Mouse (Mus musculus) ES-Bruce4 (cell line): Measurements from ENCODE around the gene Mx1. TPM values are rescaled to one million over a fixed set of nuclear protein-coding genes. Genes with fewer than 3 reads are reported as not detected.

ENCODE experiments used
- H3K27ac ChIP-seq: 2 replicates; pipeline ENCODE4 v1.5.1; 2012; ENCODE audit warnings: low read length, inconsistent platforms; ENCODE audit not compliant: insufficient read depth
- H3K27me3 ChIP-seq: 2 replicates; pipeline ENCODE4 v1.6.1; 2012; ENCODE audit warnings: mild to moderate bottlenecking, low read length, inconsistent platforms; ENCODE audit not compliant: control insufficient read depth, poor library complexity, insufficient read depth, severe bottlenecking
- H3K36me3 ChIP-seq: 2 replicates; pipeline ENCODE4 v1.6.1; 2012; ENCODE audit warnings: inconsistent platforms, mild to moderate bottlenecking, low read length, moderate library complexity; ENCODE audit not compliant: control insufficient read depth, poor library complexity, insufficient read depth, severe bottlenecking
- H3K4me1 ChIP-seq: one replicate; pipeline ENCODE4 v1.8.1; 2011; ENCODE audit warnings: low read length; ENCODE audit not compliant: control insufficient read depth, insufficient read depth
- H3K4me3 ChIP-seq: 2 replicates; pipeline ENCODE4 v1.5.1; 2011; ENCODE audit warnings: low read depth, mild to moderate bottlenecking, low read length
- H3K9ac ChIP-seq: 2 replicates; pipeline ENCODE4 v1.6.1; 2012; ENCODE audit warnings: low read depth, mild to moderate bottlenecking, inconsistent platforms; ENCODE audit not compliant: poor library complexity, severe bottlenecking
- H3K9me3 ChIP-seq: replicated peaks from 2 replicates; pipeline ENCODE4 v1.6.1; 2012; ENCODE audit warnings: mild to moderate bottlenecking, low read length, inconsistent platforms; ENCODE audit not compliant: control insufficient read depth, poor library complexity, insufficient read depth, severe bottlenecking
- CTCF ChIP-seq: IDR thresholded peaks from one replicate; pipeline ENCODE4 v1.8.1; 2011; ENCODE audit warnings: low read depth, low read length
- EP300 ChIP-seq: IDR thresholded peaks from 2 replicates; pipeline ENCODE4 v1.6.1; 2011; ENCODE audit warnings: low read depth, low read length; ENCODE audit not compliant: insufficient read depth
- POLR2A ChIP-seq: IDR thresholded peaks from one replicate; pipeline ENCODE4 v1.8.1; 2011; ENCODE audit warnings: low read length; ENCODE audit not compliant: insufficient read depth
- polyA plus RNA-seq: library from polyadenylated mRNA; stranded (reverse); fragments of >200 nt; gene quantifications from 2 replicates; pipeline ENCODE4 v1.2.4, GENCODE M21; 2011; ENCODE audit warnings: low read depth; ENCODE audit not compliant: missing spikeins, insufficient read depth, insufficient read length

Gene Mx1
- polyA plus RNA-seq, 1 experiment, result not detected

DNA sequence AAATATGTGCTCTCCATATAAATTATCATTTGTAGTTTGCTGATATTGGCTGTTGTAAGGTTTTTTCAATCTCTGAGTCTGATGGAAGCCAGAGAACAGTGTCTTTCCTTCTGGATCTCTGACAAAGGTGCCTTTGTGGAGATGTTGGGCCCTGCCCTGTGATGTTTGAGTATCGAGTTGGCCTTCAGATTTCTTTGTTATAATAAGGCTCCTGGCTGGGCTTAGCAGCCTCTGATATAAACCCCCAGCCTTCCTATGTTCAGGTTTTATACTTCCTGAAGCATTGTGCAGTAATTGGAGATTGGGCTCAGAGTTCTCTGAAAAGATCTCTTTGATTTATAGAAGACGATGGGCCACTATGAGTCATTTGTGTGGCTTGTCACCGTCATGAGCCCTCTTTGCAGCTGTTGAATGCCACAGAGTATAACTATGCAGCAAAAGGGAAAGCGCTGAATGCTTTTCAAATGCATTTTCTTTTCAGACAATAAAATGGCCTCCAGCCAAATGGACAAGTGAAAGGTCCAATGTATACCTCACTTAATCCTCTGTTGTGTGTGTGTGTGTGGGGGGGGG is 60.4 kb downstream of the Mx1 start:
- Histone ChIP-seq H3K36me3 (no peaks in the 10 kb centered on the region), H3K9ac (no peak overlapping the region), H3K9me3 (no peaks in the 10 kb centered on the region), H3K27ac (no peak overlapping the region), H3K4me1 (no peaks in the 10 kb centered on the region), H3K27me3 (no peaks in the 10 kb centered on the region; the same call in 1 of the 2 replicates), H3K4me3 (no peak overlapping the region)
- TF ChIP-seq POLR2A (no peak), CTCF (no peak), EP300 (no peak)

GRCm38 (mm10) chr16:97401741-97402140 is 61.0 kb downstream of the Mx1 start:
- Histone ChIP-seq H3K36me3 (no peaks in the 10 kb centered on the region), H3K4me1 (no peaks in the 10 kb centered on the region), H3K9ac (no peak overlapping the region), H3K27ac (no peak overlapping the region), H3K27me3 (no peaks in the 10 kb centered on the region; the same call in 1 of the 2 replicates), H3K9me3 (no peaks in the 10 kb centered on the region), H3K4me3 (no peak overlapping the region)
- no peak for TF ChIP-seq POLR2A
- no peak for TF ChIP-seq CTCF
- TF ChIP-seq EP300, result no peak

DNA sequence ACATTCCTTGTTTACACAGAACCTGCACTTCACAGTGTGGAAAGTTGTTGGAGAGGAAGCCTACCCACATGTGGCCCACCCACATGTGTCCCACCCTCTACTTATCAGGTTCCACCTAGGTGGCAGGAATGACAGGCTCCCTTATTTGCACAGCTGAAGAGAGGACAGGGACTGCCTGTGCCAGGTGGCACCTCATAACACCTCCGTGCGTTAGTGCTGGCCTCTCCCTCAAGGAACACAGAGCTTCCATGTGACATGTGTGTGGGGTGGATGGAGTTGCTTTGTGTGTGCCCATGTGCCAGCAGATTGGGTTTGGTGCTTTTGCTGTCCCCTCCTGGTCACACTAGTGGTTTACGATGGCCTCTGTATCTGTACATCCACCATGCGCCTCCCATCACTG is 62.7 kb downstream of the Mx1 start:
- Histone ChIP-seq H3K27me3 (no peaks in the 10 kb centered on the region; the same call in 1 of the 2 replicates), H3K4me1 (no peaks in the 10 kb centered on the region), H3K4me3 (no peak overlapping the region), H3K27ac (no peak overlapping the region), H3K9ac (no peak overlapping the region), H3K9me3 (no peaks in the 10 kb centered on the region), H3K36me3 (no peaks in the 10 kb centered on the region)
- TF ChIP-seq POLR2A, result no peak
- TF ChIP-seq EP300, result no peak
- no peak for TF ChIP-seq CTCF

- TF ChIP-seq CTCF (no peak), POLR2A (no peak), EP300 (no peak)
- no peak overlapping the region for H3K27ac ChIP-seq
- H3K9ac ChIP-seq, result no peak overlapping the region
- no peaks in the 10 kb centered on the region for H3K4me1 ChIP-seq
- H3K4me3 ChIP-seq, result no peak overlapping the region
- no peaks in the 10 kb centered on the region; the same call in 1 of the 2 replicates for H3K27me3 ChIP-seq
- H3K9me3 ChIP-seq, result no peaks in the 10 kb centered on the region
- no peaks in the 10 kb centered on the region for H3K36me3 ChIP-seq
Measured at GRCm38 (mm10) chr16:97397945-97398531, 64.7 kb downstream of the Mx1 start.

Other genes starting within 250 kb of the Mx1 start
- gene Bace2, start 106.2 kb downstream of the Mx1 start, polyA plus RNA-seq, result not detected in 2 replicates
- not detected in 2 replicates for gene Fam3b, start 51.9 kb upstream of the Mx1 start, polyA plus RNA-seq
- gene Tmprss2, start 148.3 kb upstream of the Mx1 start, polyA plus RNA-seq, result 11.5 and 12.3 TPM in 2 replicates